Mouse (Mus musculus) frontal cortex, adult (tissue): Measurements from ENCODE around the gene Vmn1r24.
"Not testable (repeated sequence)": the region's sequence is repeated elsewhere in the genome, so short reads cannot be mapped to it uniquely, and the experiment has no call there.

Experiments
- ATAC-seq: cut with Nextera tagmentation; 2 replicates; pipeline ENCODE4 v1.9.2; 2017; ENCODE audit warnings: mild to moderate bottlenecking, moderate library complexity, mixed read lengths; ENCODE audit not compliant: low TSS enrichment

Vmn1r24 gene

DNA sequence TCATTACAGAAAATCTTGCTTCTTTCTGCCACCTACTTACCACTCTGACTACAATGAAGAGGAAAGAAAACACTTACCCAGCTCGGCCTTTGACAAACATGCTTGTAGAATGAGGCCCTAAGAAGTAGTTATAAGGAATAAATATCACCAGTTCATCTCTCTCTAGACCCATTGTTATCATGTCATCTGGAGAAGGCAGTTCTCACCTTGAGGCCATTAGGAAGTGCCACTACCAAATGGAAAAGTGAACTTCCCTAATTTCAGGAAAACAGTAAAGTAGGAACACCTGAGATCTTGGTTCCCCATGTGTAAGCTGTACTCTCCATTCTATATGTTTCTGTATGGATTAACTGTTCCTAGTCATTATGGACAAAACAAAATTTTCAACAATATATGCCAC lies at the start of gene Vmn1r24:
Gene Vmn1r24, minus strand, starts transcription at position 101 of the 400 bp plus-strand sequence.
- not testable (repeated sequence) for ATAC-seq

GRCm38 (mm10) chr6:57980710-57981109 lies 19.4 kb upstream of the Vmn1r24 start, which contains the start of gene Vmn1r25:
Vmn1r25 (minus strand) TSS chr6:57980810.
- no peak for ATAC-seq

GRCm38 (mm10) chr6:57926738-57927137 lies 34.6 kb downstream of the Vmn1r24 start, which contains the start of gene Vmn1r23:
Vmn1r23 (minus strand) TSS chr6:57926838.
- no peak for ATAC-seq

- no peak for ATAC-seq
These were observed 53.4 kb downstream of the Vmn1r24 start, which contains the start of gene Vmn1r22 for GRCm38 (mm10) chr6:57907928-57908327. Vmn1r22 (minus strand) TSS chr6:57908028.
